Mouse (Mus musculus) testis, adult 2 months (tissue): ENCODE measurements at regions not wholly inside any gene's neighbourhood (a gene's known extent, or its start where the extent isn't known, plus 50 kb on each side); places are given as distances from the start of the nearest gene placed in this dataset.

Experiments used
- CTCF ChIP-seq: fragments of 200-500 bp; IDR thresholded peaks from 2 replicates; pipeline ENCODE4 v1.5.1; 2012; ENCODE audit warnings: low read depth, mild to moderate bottlenecking, inconsistent platforms, low read length, moderate library complexity; ENCODE audit not compliant: control insufficient read depth, insufficient read depth, insufficient replicate concordance
- POLR2A ChIP-seq: fragments of 200-500 bp; IDR thresholded peaks from 2 replicates; pipeline ENCODE4 v1.6.1; 2012; ENCODE audit warnings: low read depth, mild to moderate bottlenecking, inconsistent platforms, low read length, moderate library complexity; ENCODE audit not compliant: control insufficient read depth

- TF ChIP-seq CTCF (no peak), POLR2A (no peak)
Observed at GRCm38 (mm10) chr7:90061701-90062100, 68.3 kb upstream of the Picalm start.
